Mouse (Mus musculus) layer of hippocampus, adult 8-10 months (tissue): Measurements from ENCODE around the gene Hrh3. TPM values are rescaled to one million over a fixed set of nuclear protein-coding genes. Genes with fewer than 3 reads are reported as not detected.

ENCODE experiments used
- DNase-seq, 2 experiments: peaks; one replicate each; pipeline ENCODE4 v3.0.0; 2022; ENCODE audit warnings: low spot score in 2 of 2
- total RNA-seq, 4 experiments: library from RNA; stranded (reverse); gene quantifications; 2 replicates each; pipeline ENCODE4 v1.2.4; 2022

The Hrh3 gene
- total RNA-seq, 4 experiments from 2014 or later = 48.3 to 55.8 (median 50.0) TPM

DNA sequence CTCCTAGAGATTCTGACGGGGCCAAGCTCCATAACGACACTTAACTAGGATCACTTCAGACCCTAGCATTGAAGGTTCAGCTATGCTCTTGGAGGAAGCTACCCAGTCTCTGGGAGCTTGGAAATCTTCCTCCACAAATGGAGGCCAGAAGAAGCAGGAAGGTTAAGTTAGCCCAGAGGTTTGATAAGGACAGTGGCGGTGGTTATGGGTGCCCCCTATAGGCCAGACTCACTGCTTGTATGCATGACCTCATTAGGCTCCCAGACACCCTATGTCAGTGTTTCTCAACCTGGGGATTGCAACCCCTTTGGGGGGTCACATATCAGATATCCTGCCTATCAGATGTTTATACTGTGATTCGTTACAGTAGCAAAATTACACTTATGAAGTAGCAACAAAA, 2.8 kb upstream of the Hrh3 start:
- DNase-seq = no peak

GRCm38 (mm10) chr2:180105441-180106190, 1.3 kb upstream of the Hrh3 start:
- no peak for DNase-seq

- DNase-seq = no peak
These were observed 530 bp upstream of the Hrh3 start for GRCm38 (mm10) chr2:180104659-180105377.

DNA sequence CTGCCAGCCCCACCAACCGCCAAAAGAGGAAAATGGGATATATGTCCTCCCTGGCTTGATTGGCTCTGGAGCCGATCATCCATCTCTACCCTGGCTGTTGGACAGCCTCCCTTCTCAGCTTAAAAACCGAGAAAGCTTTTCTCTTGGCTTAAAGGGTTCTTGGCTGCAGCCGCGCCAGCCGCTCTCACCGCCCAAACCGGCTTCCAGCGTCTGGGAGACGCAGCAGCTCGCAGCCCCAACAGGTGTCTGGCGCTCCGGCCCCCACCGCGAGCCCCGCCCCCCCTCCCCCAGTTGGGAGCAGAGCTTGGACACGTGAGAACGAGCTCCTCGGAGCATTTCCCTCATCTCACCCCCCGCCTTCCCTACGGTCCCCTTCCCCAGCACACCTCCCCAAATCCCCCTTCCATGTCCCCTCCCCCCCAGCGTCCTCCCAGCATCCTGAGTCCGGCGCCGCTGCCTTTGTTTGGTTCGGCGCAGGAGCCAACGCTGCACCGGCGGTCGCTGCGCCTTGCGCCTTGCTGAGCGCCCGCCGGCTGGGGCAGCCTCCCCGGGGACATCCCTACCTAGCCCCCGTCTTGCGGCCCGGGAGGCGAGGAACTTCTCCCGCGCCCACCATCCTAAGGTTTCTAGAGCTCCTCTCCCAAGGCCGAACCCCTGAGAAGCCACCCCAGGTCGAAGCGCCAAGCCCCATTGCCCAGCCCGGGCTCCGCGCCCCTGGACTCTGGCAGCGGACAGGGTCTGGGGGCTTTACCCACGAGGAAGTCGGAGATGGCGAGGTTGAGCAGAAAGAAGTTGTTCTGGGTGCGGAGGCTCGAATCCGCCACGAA, 924 bp downstream of the Hrh3 start:
- no peak for DNase-seq

GRCm38 (mm10) chr2:180099529-180099928, 4.8 kb downstream of the Hrh3 start:
- no peak for DNase-seq

GRCm38 (mm10) chr2:180098167-180098566, 6.1 kb downstream of the Hrh3 start:
- DNase-seq = no peak

GRCm38 (mm10) chr2:180097585-180097984, 6.7 kb downstream of the Hrh3 start:
- DNase-seq = no peak

- no peak for DNase-seq
These were observed 8.6 kb downstream of the Hrh3 start for GRCm38 (mm10) chr2:180095711-180096110.

DNA sequence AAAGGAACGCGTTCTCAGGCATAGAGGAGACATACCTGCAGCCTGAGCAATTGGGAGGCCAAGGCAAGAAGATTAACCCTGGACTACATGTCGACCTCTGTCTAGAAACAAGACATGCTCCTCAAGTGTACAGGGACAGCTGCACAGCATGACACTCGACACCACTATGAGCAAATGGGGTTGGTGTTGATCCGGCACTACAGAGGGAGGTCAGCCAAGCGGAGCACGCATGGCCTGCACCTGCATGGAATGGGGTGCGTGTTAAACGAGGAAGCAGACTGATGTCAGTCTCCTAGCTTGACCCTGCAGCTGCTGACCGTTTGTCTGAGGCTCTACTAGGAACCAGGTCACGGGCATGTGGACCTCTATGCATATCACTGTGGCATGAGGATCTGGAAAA, 14.0 kb downstream of the Hrh3 start:
- no peak for DNase-seq

GRCm38 (mm10) chr2:180087472-180087871, 16.8 kb downstream of the Hrh3 start:
- DNase-seq = no peak

DNA sequence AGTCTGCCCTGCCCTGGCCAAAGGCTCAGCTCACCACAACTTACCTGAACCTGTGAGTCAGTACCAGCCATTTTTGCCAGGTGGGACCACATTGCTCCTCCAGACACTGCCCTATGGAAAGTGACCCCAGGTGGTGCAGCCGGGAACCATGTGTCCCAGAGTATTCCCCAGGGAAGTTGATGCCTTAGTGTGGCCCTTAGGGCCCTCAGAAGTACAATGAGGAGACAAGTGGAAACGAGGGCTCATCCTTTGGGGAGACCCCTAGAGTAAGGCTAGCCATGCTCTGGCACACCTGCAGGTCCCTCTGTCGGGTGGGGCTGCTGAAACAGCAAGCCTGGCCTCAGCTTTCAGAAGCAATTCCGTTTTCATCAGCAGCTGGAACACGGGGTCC, 17.7 kb downstream of the Hrh3 start:
- DNase-seq = no peak

DNA sequence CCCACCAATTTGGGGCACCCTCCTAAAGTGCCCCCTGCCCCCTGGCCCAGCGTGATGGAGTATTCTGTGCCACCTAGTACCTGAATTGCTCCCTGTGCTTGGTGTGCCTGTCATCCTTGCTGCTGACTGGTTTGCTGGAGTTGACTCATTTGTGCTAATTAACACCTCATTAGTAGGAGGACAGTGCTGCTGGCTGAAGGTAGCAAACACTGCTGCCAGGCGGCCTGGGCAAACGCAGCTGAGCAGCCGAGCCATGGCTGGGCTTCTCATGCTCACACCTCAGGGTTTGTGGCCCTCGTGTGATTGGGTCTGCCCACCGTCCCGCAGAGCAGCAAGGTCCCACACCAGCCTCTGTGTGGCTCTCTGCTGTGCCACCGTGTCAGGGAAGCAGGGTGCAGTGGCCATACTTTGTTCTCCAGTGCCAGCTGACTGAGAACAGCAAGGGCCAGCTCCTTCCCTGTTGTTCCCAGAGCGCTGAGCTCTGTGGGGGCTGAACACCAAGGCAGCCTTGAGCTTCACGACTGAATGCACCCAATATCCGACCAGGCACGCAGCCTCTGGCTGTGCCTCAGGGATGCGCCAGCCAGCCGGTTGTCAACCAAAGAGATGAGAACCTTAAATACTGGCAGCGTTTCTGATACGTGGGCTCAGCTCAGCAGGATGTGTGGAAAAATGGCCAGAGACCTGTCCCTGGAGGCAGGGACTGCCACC, 18.2 kb downstream of the Hrh3 start:
- DNase-seq = no peak

- no peak for DNase-seq
These were observed 19.7 kb downstream of the Hrh3 start for GRCm38 (mm10) chr2:180084565-180084964.

GRCm38 (mm10) chr2:180083063-180083462, 21.2 kb downstream of the Hrh3 start:
- no peak for DNase-seq

DNA sequence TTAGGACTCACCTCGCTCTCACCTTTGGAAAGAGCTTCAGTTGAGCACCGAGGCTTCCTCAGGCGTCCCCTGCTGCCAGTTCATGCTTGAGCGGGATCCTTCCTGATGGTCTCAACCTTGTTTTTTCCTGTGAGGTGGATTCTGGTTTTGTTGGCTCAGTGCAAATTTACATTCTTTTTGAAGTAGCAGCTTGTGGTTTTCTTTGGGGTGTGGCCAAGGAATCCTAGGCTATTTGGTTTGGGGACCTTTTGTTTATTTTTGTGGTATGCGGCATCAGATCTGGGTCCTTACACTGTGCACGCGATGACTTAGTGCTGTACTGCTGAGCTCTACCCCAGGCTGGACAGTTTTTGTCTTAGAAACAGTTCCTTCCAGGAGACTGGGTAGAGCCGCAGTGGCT, 23.6 kb downstream of the Hrh3 start:
- DNase-seq = no peak

GRCm38 (mm10) chr2:180077622-180078021, 26.7 kb downstream of the Hrh3 start:
- no peak for DNase-seq

GRCm38 (mm10) chr2:180072886-180073285, 31.4 kb downstream of the Hrh3 start:
- DNase-seq = no peak

DNA sequence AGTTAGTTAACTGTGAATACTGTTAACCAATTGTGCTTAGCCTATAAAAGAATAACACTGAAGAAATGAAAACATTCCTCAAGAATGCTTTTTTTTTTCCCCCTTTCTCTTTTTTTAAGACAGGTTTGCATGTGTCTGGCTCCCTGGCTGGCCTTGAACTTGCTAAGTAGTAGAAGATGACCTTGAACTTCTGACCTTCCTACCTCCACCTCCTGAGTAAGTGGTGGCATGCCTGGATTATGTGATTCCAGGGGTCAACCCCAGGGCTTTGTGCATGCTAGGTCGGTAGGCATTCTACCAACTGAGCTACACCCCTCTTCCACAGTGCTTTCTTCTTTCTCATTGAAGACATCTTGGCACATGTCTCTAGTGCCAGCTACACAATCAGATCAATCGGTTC, 32.6 kb downstream of the Hrh3 start:
- no peak for DNase-seq

DNA sequence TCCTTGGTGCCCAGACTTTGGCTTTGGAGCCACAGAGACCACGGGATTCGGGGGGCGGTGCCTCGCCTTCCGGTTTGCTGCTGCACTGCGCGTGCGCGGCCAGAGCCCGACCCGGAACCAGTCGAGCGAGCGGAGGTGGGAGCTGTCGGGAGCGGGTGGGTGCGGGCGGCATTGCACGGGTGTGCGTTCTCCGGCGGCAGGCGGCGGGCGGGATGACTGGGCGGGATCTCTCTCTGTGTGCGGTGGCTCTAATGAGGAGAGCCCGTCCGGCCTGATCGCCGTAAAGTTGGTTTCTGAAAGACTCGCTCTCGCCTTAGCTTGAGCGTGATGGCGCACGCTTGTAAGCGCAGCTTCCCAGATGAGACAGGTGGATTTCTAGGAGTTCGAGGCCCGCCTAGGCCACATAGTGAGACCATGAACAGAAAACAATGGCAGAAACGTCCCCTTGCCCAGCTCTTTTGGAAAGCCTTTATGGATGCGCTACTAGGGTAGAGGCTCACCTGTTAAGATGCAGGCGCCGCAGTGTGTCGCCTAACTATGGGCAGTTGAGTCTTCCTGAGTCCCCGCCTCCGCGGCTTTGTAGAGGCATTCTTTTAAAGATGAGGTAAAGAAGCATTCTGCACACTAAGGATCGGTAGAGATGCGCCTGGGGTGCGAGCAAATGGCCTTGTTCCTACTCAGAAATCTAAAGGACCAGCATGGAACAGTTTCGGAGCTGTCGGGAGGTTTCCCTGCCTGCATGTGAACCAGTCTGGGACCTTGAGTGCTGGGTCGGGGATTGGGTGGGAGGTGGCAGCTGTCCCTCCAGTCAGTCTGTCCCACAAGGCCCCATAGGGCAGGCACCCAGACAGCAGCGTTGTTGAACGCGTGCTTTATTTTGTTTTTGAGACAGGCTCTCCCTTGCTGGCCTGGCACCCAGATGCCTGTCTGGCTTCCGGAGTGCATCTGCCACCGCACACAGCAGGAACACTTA, 33.5 kb downstream of the Hrh3 start, which contains the start of gene Mtg2:
TSS of gene Mtg2 (plus strand) at position 108 of the 973 bp plus-strand sequence.
- peak; percentile 93 to 96 for DNase-seq
